In the genomic region with DNA sequence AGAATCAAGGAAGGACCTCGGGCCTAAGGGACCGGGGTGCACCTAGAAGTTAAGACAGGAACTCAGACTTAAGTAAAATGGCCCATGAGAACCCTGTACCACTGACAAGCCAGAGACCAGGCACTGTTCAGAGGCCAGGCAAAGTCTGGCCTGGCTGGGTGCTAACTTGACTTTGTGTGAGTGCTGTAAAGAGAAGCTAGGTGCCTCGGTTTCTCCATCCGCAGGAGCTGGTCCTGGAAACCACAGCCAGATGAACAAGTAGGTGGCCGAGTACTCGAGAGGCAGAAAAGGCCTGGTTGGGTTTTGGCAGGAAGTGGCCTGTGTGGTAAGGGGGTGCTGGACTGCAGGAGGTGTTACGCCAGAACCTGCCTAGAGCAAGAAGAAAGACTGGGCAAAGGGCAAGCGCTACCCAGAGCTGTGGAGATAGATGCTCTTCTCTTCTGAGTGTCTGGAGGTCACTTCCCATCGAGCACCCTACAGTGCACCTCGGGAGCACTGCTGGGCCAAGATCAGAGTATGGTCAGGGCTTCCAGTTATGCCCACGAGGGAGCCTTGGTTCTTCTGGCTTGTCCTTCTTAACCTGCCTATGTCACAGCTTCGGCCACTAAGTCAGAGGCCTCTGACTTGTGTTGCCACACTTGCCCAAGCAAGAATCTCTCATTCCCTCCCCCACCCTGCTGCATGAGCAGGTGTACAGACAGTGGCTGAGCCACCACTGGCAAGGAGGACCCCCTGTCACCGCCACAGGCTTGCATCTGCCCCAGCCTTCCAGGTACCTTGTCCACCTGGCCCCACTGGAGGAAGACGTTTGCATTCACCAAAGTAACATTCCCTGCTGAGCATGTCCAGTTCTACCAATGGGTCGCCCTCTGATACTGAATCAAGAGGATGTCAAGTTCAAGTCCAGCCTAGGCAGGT, we compare ENCODE assay signal across 25 mouse cellular contexts. TPM values are rescaled to one million over a fixed set of nuclear protein-coding genes. Genes with fewer than 3 reads are reported as not detected.
DNase-seq lines count a peak whose midpoint lies in the region; ATAC-seq and TF ChIP-seq lines count a peak whose summit lies in the region.
"Had no signal": no experiment of that assay in that cellular context is flagged by ENCODE, and none has a peak within 500 bp of the region (broad histone marks: within the 10 kb centered on the region; RNA-seq: fewer than 3 reads in every experiment).

No protein-coding gene starts in this region.

- H3K9me3 ChIP-seq in lung, postnatal 0 days (ENCODE audit: low read length): no peaks in the 10 kb centered on the region
- no peaks in the 10 kb centered on the region for H3K9me3 ChIP-seq in kidney, embryonic 16.5 days (ENCODE audit: low read length)
- H3K9me3 ChIP-seq: forebrain, embryonic 10.5 days; hindbrain, embryonic 15.5 days; lung, embryonic 15.5 days had no signal

- ATAC-seq in lung, postnatal 0 days: peak; percentile 8; the same call in 1 of the 2 replicates
- ATAC-seq in granulocyte monocyte progenitor cell, adult 5-6 weeks (replicated peaks; ENCODE audit: poor library complexity, severe bottlenecking): peak; percentile 63
- ATAC-seq in megakaryocyte progenitor cell, adult 5-6 weeks (replicated peaks; ENCODE audit: poor library complexity): peak; percentile 30
- no peak for ATAC-seq in kidney, embryonic 16.5 days (ENCODE audit: low FRiP score, low TSS enrichment)
- ATAC-seq: CD4-positive, CD25-positive, alpha-beta regulatory T cell, adult 4 months; forebrain, postnatal 0 days; Patski had no signal

- no peak overlapping the region for H3K4me2 ChIP-seq in lung, postnatal 0 days (replicated peaks; ENCODE audit: low read depth, low read length)
- H3K4me2 ChIP-seq in kidney, embryonic 16.5 days (replicated peaks; ENCODE audit: low read depth, low read length): no peak overlapping the region
- H3K4me2 ChIP-seq: hindbrain, embryonic 15.5 days; limb, embryonic 12.5 days; lung, embryonic 15.5 days had no signal

- peak; percentile 19 for DNase-seq in adrenal gland, postnatal 10 days
- DNase-seq in adrenal gland, postnatal 25 days: no peak
- peak; percentile 21 for DNase-seq in lung, postnatal 0 days (ENCODE audit: low spot score)
- DNase-seq in lung, postnatal 10 days: no peak
- DNase-seq in thymus, postnatal 4 days: no peak
- DNase-seq: adrenal gland, postnatal 36 days; cerebellum, adult 2 months; cerebellum, postnatal 36 days; forebrain, postnatal 0 days; heart, adult 2 months; heart, postnatal 4 days; kidney, adult 18-20 months; kidney, postnatal 14 days; right cerebral cortex, postnatal 4 days; thymus, adult 18-20 months had no signal

- 84% methylated on average over 15 of the region's 15 CpGs for WGBS in lung, postnatal 0 days
- 86% methylated on average over 15 of the region's 15 CpGs for WGBS in kidney, embryonic 16.5 days

- no peak overlapping the region for H3K4me3 ChIP-seq in lung, postnatal 0 days (ENCODE audit: low read depth, low read length)
- H3K4me3 ChIP-seq in kidney, embryonic 16.5 days (ENCODE audit: low read length): no peak overlapping the region
- H3K4me3 ChIP-seq: forebrain, embryonic 10.5 days; heart, adult 2 months; hindbrain, embryonic 15.5 days; limb, embryonic 12.5 days; lung, embryonic 15.5 days; midbrain, embryonic 10.5 days had no signal

- no peak overlapping the region for H3K9ac ChIP-seq in lung, postnatal 0 days (replicated peaks; ENCODE audit: low read depth)
- H3K9ac ChIP-seq in kidney, embryonic 16.5 days (replicated peaks; ENCODE audit: low read length): no peak overlapping the region; the same call in 1 of the 2 replicates
- H3K9ac ChIP-seq: forebrain, postnatal 0 days; hindbrain, embryonic 15.5 days; limb, embryonic 12.5 days; lung, embryonic 15.5 days had no signal

- no peaks in the 10 kb centered on the region for H3K27me3 ChIP-seq in lung, postnatal 0 days (replicated peaks; ENCODE audit: insufficient read depth, low read length)
- no peaks in the 10 kb centered on the region for H3K27me3 ChIP-seq in kidney, embryonic 16.5 days (ENCODE audit: insufficient read depth, low read length)
- H3K27me3 ChIP-seq: hindbrain, embryonic 15.5 days; limb, embryonic 12.5 days; lung, embryonic 15.5 days; Patski had no signal

- no peaks in the 10 kb centered on the region for H3K4me1 ChIP-seq in lung, postnatal 0 days (ENCODE audit: insufficient read depth, low read depth, low read length)
- H3K4me1 ChIP-seq in kidney, embryonic 16.5 days (ENCODE audit: insufficient read depth, low read length): no peaks in the 10 kb centered on the region; the same call in 1 of the 2 replicates
- H3K4me1 ChIP-seq: lung, embryonic 15.5 days had no signal

- no peak for TF ChIP-seq CTCF in lung, postnatal 0 days (IDR thresholded peaks at IDR 0.05)

- no peak overlapping the region for H3K27ac ChIP-seq in lung, postnatal 0 days (ENCODE audit: low read length)
- H3K27ac ChIP-seq in kidney, embryonic 16.5 days (ENCODE audit: low read length): no peak overlapping the region
- H3K27ac ChIP-seq: forebrain, embryonic 10.5 days; heart, adult 2 months; hindbrain, embryonic 15.5 days; limb, embryonic 12.5 days; lung, embryonic 15.5 days; midbrain, embryonic 10.5 days had no signal

- no peak for TF ChIP-seq EP300 in lung, postnatal 0 days (IDR thresholded peaks at IDR 0.05)

- H3K36me3 ChIP-seq in lung, postnatal 0 days (ENCODE audit: insufficient read depth, low read length): no peaks in the 10 kb centered on the region; the same call in 1 of the 2 replicates
- H3K36me3 ChIP-seq in kidney, embryonic 16.5 days (ENCODE audit: insufficient read depth, low read length): 0 out of 2 replicates have a peak, but pooled peaks cover 3% of the 10 kb centered on the region
- H3K36me3 ChIP-seq: forebrain, embryonic 10.5 days; hindbrain, embryonic 15.5 days; midbrain, embryonic 10.5 days had no signal

RNA-seq across cellular contexts. Expression of a gene that starts 57.9 kb away (rescaled TPM):
- total RNA-seq in adrenal gland, postnatal 10 days (2021): 10 to 100 TPM; 31.0 to 31.7 TPM
- total RNA-seq in adrenal gland, postnatal 25 days (2021): 33.6 and 40.2 TPM in 2 replicates
- 40.4 and 43.0 TPM in 2 replicates for polyA plus RNA-seq in lung, postnatal 0 days (2015; fragmentation: Nextera tagmentation; extraction: Ambion mirVana)
- total RNA-seq in granulocyte monocyte progenitor cell, adult 5-6 weeks (2014; fragmentation: Nextera tagmentation): 19.6 and 28.2 TPM in 2 replicates
- total RNA-seq in granulocyte monocyte progenitor cell, adult 5-6 weeks (2017): 50.7 and 54.9 TPM in 2 replicates
- 26.5 and 33.7 TPM in 2 replicates for total RNA-seq in megakaryocyte progenitor cell, adult 5-6 weeks (2015)
- total RNA-seq in megakaryocyte progenitor cell, adult 5-6 weeks (2017): 58.6 and 59.3 TPM in 2 replicates
- polyA plus RNA-seq in kidney, embryonic 16.5 days (2015; fragmentation: Nextera tagmentation; extraction: Ambion mirVana): 19.2 and 32.1 TPM in 2 replicates

Comparison
In these comparisons a context has a peak if more than half of its experiments do, and no peak if none do; other contexts are left out.
1. DNase-seq: peak in adrenal gland, postnatal 10 days (single experiment) and lung, postnatal 0 days (single experiment); none in adrenal gland, postnatal 25 days (single experiment), lung, postnatal 10 days (single experiment) and thymus, postnatal 4 days (single experiment).